In genomic region chr8:70925754-70926153, GRCm38 (mm10) we compare ENCODE assay signal across 23 mouse cellular contexts. TPM values are rescaled to one million over a fixed set of nuclear protein-coding genes. Genes with fewer than 3 reads are reported as not detected.
"Had no signal": no experiment of that assay in that cellular context is flagged by ENCODE, and none has a peak within 500 bp of the region (broad histone marks: within the 10 kb centered on the region; RNA-seq: fewer than 3 reads in every experiment).

No protein-coding gene starts in this region.

- H3K36me3 ChIP-seq: intestine, embryonic 15.5 days; liver, embryonic 13.5 days; liver, embryonic 15.5 days had no signal

- H3K4me3 ChIP-seq: gastrocnemius, adult 2 months; heart, adult 2 months; heart, embryonic 12.5 days; hindbrain, embryonic 10.5 days; hindbrain, embryonic 12.5 days; intestine, embryonic 15.5 days; left cerebral cortex, adult 2 months; limb, embryonic 10.5 days; limb, embryonic 12.5 days; liver, embryonic 13.5 days; liver, embryonic 15.5 days had no signal

- H3K27me3 ChIP-seq: heart, embryonic 12.5 days; hindbrain, embryonic 12.5 days; intestine, embryonic 15.5 days; limb, embryonic 12.5 days; liver, embryonic 13.5 days; liver, embryonic 15.5 days had no signal

- H3K4me1 ChIP-seq: heart, embryonic 12.5 days; hindbrain, embryonic 10.5 days; hindbrain, embryonic 12.5 days; intestine, embryonic 15.5 days; limb, embryonic 10.5 days; limb, embryonic 12.5 days; liver, embryonic 15.5 days had no signal

- H3K9me3 ChIP-seq: heart, embryonic 12.5 days; hindbrain, embryonic 10.5 days; hindbrain, embryonic 12.5 days; intestine, embryonic 15.5 days; limb, embryonic 10.5 days; limb, embryonic 12.5 days; liver, embryonic 13.5 days; liver, embryonic 15.5 days had no signal

- DNase-seq: gastrocnemius, postnatal 10 days; gastrocnemius, postnatal 25 days; heart, postnatal 10 days; heart, postnatal 36 days; kidney, adult 18-20 months; kidney, adult 8-10 months; kidney, postnatal 25 days; kidney, postnatal 4 days; liver, embryonic 13.5 days had no signal

- H3K27ac ChIP-seq: gastrocnemius, adult 2 months; heart, adult 2 months; hindbrain, embryonic 10.5 days; hindbrain, embryonic 12.5 days; hindbrain, embryonic 14.5 days; intestine, embryonic 15.5 days; left cerebral cortex, adult 2 months; limb, embryonic 10.5 days; limb, embryonic 12.5 days; liver, embryonic 13.5 days; liver, embryonic 15.5 days had no signal

RNA-seq across cellular contexts. Expression of gene Slc5a5, which starts 33.2 kb away (rescaled TPM):
- total RNA-seq: gastrocnemius, adult 2 months; gastrocnemius, postnatal 25 days; gastrocnemius, postnatal 4 days; heart, adult 2 months; heart, postnatal 36 days had no signal
- polyA plus RNA-seq: heart, embryonic 14.5 days; inflammation-experienced regulatory T-cells, adult 6 months; liver, embryonic 15.5 days had no signal
